ENCODE assay signal across 11 mouse cellular contexts in the genomic region with DNA sequence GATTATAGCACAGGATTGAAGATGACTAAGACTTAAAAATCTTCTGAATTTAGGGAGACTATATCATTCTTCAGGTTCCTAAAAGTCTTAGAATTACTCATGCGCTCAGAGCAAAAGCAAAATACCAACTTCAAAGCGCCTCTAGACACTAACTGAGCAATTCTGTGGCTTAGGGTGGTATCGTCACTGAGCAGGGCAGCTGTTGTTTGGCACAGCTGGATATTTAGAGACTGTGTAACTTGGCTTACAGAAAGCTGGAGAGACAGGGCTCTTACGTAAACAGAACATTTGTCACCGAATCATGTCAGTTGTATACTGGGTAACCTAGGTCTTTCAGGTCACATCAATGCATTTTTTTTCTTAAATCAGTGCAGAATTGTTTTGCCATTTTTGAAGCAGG. TPM values are rescaled to one million over a fixed set of nuclear protein-coding genes. Genes with fewer than 3 reads are reported as not detected.
DNase-seq lines count a peak whose midpoint lies in the region; ATAC-seq and TF ChIP-seq lines count a peak whose summit lies in the region.
"Had no signal": no experiment of that assay in that cellular context is flagged by ENCODE, and none has a peak within 500 bp of the region (broad histone marks: within the 10 kb centered on the region; RNA-seq: fewer than 3 reads in every experiment).

No protein-coding gene starts in this region.

- no peak for TF ChIP-seq EP300 in heart, postnatal 0 days (IDR thresholded peaks at IDR 0.05; ENCODE audit: low read depth)

- no peak overlapping the region for H3K9ac ChIP-seq in heart, postnatal 0 days (replicated peaks; ENCODE audit: low read depth, low read length)
- no peak overlapping the region for H3K9ac ChIP-seq in heart, embryonic 12.5 days
- no peak overlapping the region for H3K9ac ChIP-seq in neural tube, embryonic 13.5 days
- H3K9ac ChIP-seq: embryonic facial prominence, embryonic 12.5 days; liver, embryonic 14.5 days had no signal

- H3K4me1 ChIP-seq in heart, postnatal 0 days (ENCODE audit: control insufficient read depth, insufficient read depth) = peaks cover 13% of the 10 kb centered on the region; the same call in 1 of the 2 replicates
- peaks cover 12% of the 10 kb centered on the region for H3K4me1 ChIP-seq in heart, embryonic 12.5 days (replicated peaks)
- peaks cover 19% of the 10 kb centered on the region; the same call in 1 of the 2 replicates for H3K4me1 ChIP-seq in neural tube, embryonic 13.5 days (replicated peaks)

- peak overlapping the region; percentile 58; the same call in 1 of the 2 replicates for H3K27ac ChIP-seq in heart, postnatal 0 days (ENCODE audit: low read depth)
- no peak overlapping the region for H3K27ac ChIP-seq in heart, embryonic 12.5 days (ENCODE audit: poor library complexity, severe bottlenecking)
- H3K27ac ChIP-seq in neural tube, embryonic 13.5 days (replicated peaks) = no peak overlapping the region
- H3K27ac ChIP-seq in macrophage = peak overlapping the region; percentile 73
- H3K27ac ChIP-seq: embryonic facial prominence, embryonic 12.5 days; liver, embryonic 14.5 days had no signal

- no peak overlapping the region for H3K4me3 ChIP-seq in heart, postnatal 0 days (ENCODE audit: low read depth, low read length)
- H3K4me3 ChIP-seq in heart, embryonic 12.5 days = no peak overlapping the region
- H3K4me3 ChIP-seq in neural tube, embryonic 13.5 days = no peak overlapping the region
- H3K4me3 ChIP-seq in macrophage (ENCODE audit: inconsistent target) = no peak overlapping the region

- H3K79me2 ChIP-seq in macrophage (ENCODE audit: inconsistent target) = no peaks in the 10 kb centered on the region

- 76% methylated on average over 5 of the region's 5 CpGs for WGBS in heart, postnatal 0 days
- WGBS in heart, embryonic 12.5 days = 78% methylated on average over 5 of the region's 5 CpGs
- 21% methylated on average over 5 of the region's 5 CpGs for WGBS in neural tube, embryonic 13.5 days
- WGBS in macrophage (ENCODE audit: missing documents) = 90% methylated on average over 5 of the region's 5 CpGs

- no peak overlapping the region; the same call in 1 of the 2 replicates for H3K4me2 ChIP-seq in heart, postnatal 0 days (ENCODE audit: low read depth, low read length)
- no peak overlapping the region for H3K4me2 ChIP-seq in heart, embryonic 12.5 days
- H3K4me2 ChIP-seq in neural tube, embryonic 13.5 days = peak overlapping the region; percentile 66

- ATAC-seq in heart, postnatal 0 days (ENCODE audit: insufficient read depth, low read depth) = no peak
- ATAC-seq in heart, embryonic 12.5 days (ENCODE audit: insufficient number of reproducible peaks, low FRiP score) = no peak
- ATAC-seq in neural tube, embryonic 13.5 days (ENCODE audit: low read depth) = no peak

- H3K36me3 ChIP-seq in heart, postnatal 0 days (replicated peaks; ENCODE audit: control insufficient read depth, insufficient read depth, low read length) = no peaks in the 10 kb centered on the region
- H3K36me3 ChIP-seq in heart, embryonic 12.5 days = no peaks in the 10 kb centered on the region
- no peaks in the 10 kb centered on the region for H3K36me3 ChIP-seq in neural tube, embryonic 13.5 days
- no peaks in the 10 kb centered on the region for H3K36me3 ChIP-seq in macrophage (ENCODE audit: inconsistent target)
- H3K36me3 ChIP-seq: embryonic facial prominence, embryonic 12.5 days; heart, embryonic 13.5 days had no signal

- no peaks in the 10 kb centered on the region for H3K27me3 ChIP-seq in heart, postnatal 0 days (ENCODE audit: control insufficient read depth, insufficient read depth, low read length)
- H3K27me3 ChIP-seq in heart, embryonic 12.5 days (replicated peaks) = no peaks in the 10 kb centered on the region
- H3K27me3 ChIP-seq in neural tube, embryonic 13.5 days = 0 out of 2 replicates have a peak, but pooled peaks cover 3% of the 10 kb centered on the region
- H3K27me3 ChIP-seq: embryonic facial prominence, embryonic 12.5 days had no signal

- H3K9me3 ChIP-seq in heart, postnatal 0 days (replicated peaks; ENCODE audit: control insufficient read depth, low read length) = no peaks in the 10 kb centered on the region
- no peaks in the 10 kb centered on the region for H3K9me3 ChIP-seq in heart, embryonic 12.5 days (replicated peaks)
- no peaks in the 10 kb centered on the region for H3K9me3 ChIP-seq in neural tube, embryonic 13.5 days
- H3K9me3 ChIP-seq: embryonic facial prominence, embryonic 12.5 days; heart, embryonic 13.5 days had no signal

- peak; percentile 7 for DNase-seq in heart, postnatal 0 days (ENCODE audit: low spot score)
- no peak for DNase-seq in neural tube, embryonic 10.5 days (ENCODE audit: extremely low spot score, low spot score)
- DNase-seq in adrenal gland, adult 18-20 months (ENCODE audit: low spot score in 2 of 2) = no peak
- DNase-seq in adrenal gland, postnatal 14 days = no peak
- no peak for DNase-seq in right cerebral cortex, postnatal 36 days (ENCODE audit: low spot score in 2 of 2)

- TF ChIP-seq CTCF in heart, postnatal 0 days (IDR thresholded peaks at IDR 0.05; ENCODE audit: low read depth) = no peak

RNA-seq across cellular contexts. Expression of gene BC035947, which starts 26.4 kb away (rescaled TPM):
- not detected in 2 replicates for total RNA-seq in heart, postnatal 0 days (2014; rRNA removed; ENCODE audit: low replicate concordance)
- not detected in 2 replicates for polyA plus RNA-seq in heart, postnatal 0 days (2015; fragmentation: Nextera tagmentation; extraction: Ambion mirVana)
- polyA plus RNA-seq in heart, embryonic 12.5 days (2016; fragmentation: Nextera tagmentation; extraction: Ambion mirVana) = 0.10 TPM in 1 of 2 replicates, not detected in the other
- polyA plus RNA-seq in neural tube, embryonic 13.5 days (2015; fragmentation: Nextera tagmentation; extraction: Ambion mirVana) = 0.53 and 0.84 TPM in 2 replicates
- not detected for total RNA-seq in macrophage (2018; cell fraction: chromatin; rRNA removed)
- total RNA-seq in macrophage (2018; cell fraction: cytosol; rRNA removed) = not detected
- total RNA-seq in macrophage (2018; cell fraction: nucleus; rRNA removed) = not detected
- polyA plus RNA-seq in macrophage (2018) = not detected in 3 replicates
- total RNA-seq in adrenal gland, adult 18-20 months (2021) = under 1 TPM; 0.23 to 0.83 TPM
- 0.11 and 0.15 TPM in 2 replicates for total RNA-seq in adrenal gland, postnatal 14 days (2021)

RNA-seq across cellular contexts. Expression of gene Mogat1, which starts 27.6 kb away (rescaled TPM):
- total RNA-seq in heart, postnatal 0 days (2014; rRNA removed; ENCODE audit: low replicate concordance) = 0.70 TPM in 1 of 2 replicates, not detected in the other
- polyA plus RNA-seq in heart, postnatal 0 days (2015; fragmentation: Nextera tagmentation; extraction: Ambion mirVana) = 0.75 TPM in 1 of 2 replicates, not detected in the other
- polyA plus RNA-seq in heart, embryonic 12.5 days (2016; fragmentation: Nextera tagmentation; extraction: Ambion mirVana) = not detected in 2 replicates
- polyA plus RNA-seq in neural tube, embryonic 13.5 days (2015; fragmentation: Nextera tagmentation; extraction: Ambion mirVana) = 1.0 TPM in 1 of 2 replicates, not detected in the other
- total RNA-seq in macrophage (2018; cell fraction: chromatin; rRNA removed) = not detected
- not detected for total RNA-seq in macrophage (2018; cell fraction: cytosol; rRNA removed)
- total RNA-seq in macrophage (2018; cell fraction: nucleus; rRNA removed) = not detected
- polyA plus RNA-seq in macrophage (2018) = not detected in 3 replicates
- total RNA-seq in adrenal gland, adult 18-20 months (2021) = 1 to 10 TPM; 3.7 to 9.6 TPM
- 1.1 TPM in 1 of 2 replicates, not detected in the other for total RNA-seq in adrenal gland, postnatal 14 days (2021)
- polyA plus RNA-seq: heart, embryonic 13.5 days had no signal

RNA-seq across cellular contexts. Expression of gene Farsb, which starts 49.7 kb away (rescaled TPM):
- total RNA-seq in heart, postnatal 0 days (2014; rRNA removed; ENCODE audit: low replicate concordance) = 40.0 and 55.8 TPM in 2 replicates
- 75.1 and 76.4 TPM in 2 replicates for polyA plus RNA-seq in heart, postnatal 0 days (2015; fragmentation: Nextera tagmentation; extraction: Ambion mirVana)
- 100 and 105 TPM in 2 replicates for polyA plus RNA-seq in heart, embryonic 12.5 days (2016; fragmentation: Nextera tagmentation; extraction: Ambion mirVana)
- polyA plus RNA-seq in neural tube, embryonic 13.5 days (2015; fragmentation: Nextera tagmentation; extraction: Ambion mirVana) = 156 and 159 TPM in 2 replicates
- total RNA-seq in macrophage (2018; cell fraction: chromatin; rRNA removed) = 100 to 1,000 TPM in 2 of 26 experiments, 10 to 100 TPM in 24; 11.0 to 107 (median 50.1) TPM
- 10 to 100 TPM; 42.8 to 60.5 (median 54.4) TPM for total RNA-seq in macrophage (2018; cell fraction: cytosol; rRNA removed)
- 10 to 100 TPM; 12.4 to 74.4 (median 29.4) TPM for total RNA-seq in macrophage (2018; cell fraction: nucleus; rRNA removed)
- polyA plus RNA-seq in macrophage (2018) = 50.9 to 101 TPM (median 89.1 TPM) in 3 replicates
- 10 to 100 TPM; 67.2 to 72.7 TPM for total RNA-seq in adrenal gland, adult 18-20 months (2021)
- 65.8 and 67.3 TPM in 2 replicates for total RNA-seq in adrenal gland, postnatal 14 days (2021)

Comparison
In these comparisons a context has a peak if more than half of its experiments do, and no peak if none do; other contexts are left out.
1. H3K27ac ChIP-seq: peak in heart, postnatal 0 days (single experiment) and macrophage (single experiment); none in heart, embryonic 12.5 days (single experiment) and neural tube, embryonic 13.5 days (single experiment).